Mouse (Mus musculus): ENCODE results near the gene Cnot10.

Cnot10 gene

DNA sequence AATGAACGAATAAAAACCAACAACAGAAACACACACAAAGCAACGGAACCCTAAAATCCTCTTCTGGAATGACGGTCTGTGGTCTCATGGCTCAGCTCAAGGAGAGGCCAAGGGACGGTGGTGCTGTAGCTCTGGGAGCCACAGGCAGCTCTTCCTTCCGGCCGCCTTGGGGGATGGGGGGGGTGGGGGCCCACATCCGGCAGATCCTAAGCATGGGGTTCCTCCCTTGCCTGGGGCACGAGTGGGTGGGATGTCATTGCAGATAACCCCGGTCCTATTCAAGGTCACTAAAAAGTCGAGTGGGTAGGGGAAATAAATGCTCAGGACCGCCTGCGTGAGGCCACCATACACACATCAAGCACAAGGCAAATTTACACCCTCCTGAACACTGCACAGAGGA is 93.2 kb downstream of the Cnot10 start:
- no peak for DNase-seq (ENCODE audit: low spot score)

GRCm38 (mm10) chr9:114544754-114545393 is 95.1 kb downstream of the Cnot10 start:
- DNase-seq (ENCODE audit: low spot score): no peak

DNA sequence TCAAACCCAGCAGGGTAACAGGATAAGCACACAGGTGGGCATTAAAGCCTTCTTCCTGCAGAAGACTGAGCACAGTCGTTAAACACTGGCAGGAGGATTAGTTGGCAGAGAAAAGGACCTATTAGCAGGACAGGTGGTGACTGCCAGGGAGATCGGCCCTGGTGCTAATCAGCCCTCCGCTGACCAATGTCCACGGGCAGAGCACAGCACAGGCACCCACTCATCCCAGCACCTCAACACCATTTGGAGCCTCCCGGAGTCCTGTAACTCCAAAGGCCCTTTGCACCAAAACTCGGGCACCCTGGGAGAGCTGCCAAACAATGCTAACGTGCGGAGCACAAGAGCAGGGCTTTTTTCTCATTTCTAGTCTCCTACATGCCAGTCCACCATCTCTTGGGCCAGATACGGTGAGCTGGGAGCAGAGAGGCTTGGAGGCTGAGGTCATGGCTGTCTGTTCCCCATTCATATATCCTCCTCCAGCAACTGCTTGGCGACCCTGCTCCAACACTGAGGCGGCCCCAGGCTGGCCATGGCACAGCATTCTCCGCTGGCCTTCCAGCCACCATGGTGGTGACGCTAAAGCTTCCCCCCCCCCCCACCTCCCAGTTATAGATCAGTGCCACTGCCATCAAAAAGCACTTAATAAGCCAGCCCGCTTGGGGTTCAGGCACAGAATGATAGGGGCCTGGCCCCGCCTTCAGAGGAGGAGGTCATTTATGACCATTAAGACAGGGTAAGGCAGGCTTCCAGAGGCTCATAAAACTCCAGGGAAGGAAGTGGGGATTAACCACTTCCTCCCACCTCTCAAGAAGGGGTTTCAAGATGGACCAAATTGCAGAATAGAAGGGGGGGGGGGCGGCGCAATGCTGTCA is 95.9 kb downstream of the Cnot10 start:
- DNase-seq (ENCODE audit: low spot score): no peak

- DNase-seq (ENCODE audit: low spot score): no peak
These were observed 98.7 kb downstream of the Cnot10 start for GRCm38 (mm10) chr9:114541279-114541741.

- DNase-seq (ENCODE audit: low spot score): no peak
These were observed 100.9 kb downstream of the Cnot10 start for GRCm38 (mm10) chr9:114538996-114539563.

- DNase-seq (ENCODE audit: low spot score): no peak
These were observed 103.4 kb downstream of the Cnot10 start for GRCm38 (mm10) chr9:114536628-114537027.

Data from layer of hippocampus, adult 11-12 months (tissue).